Mouse (Mus musculus): Measurements from ENCODE around the gene Clta. TPM values are rescaled to one million over a fixed set of nuclear protein-coding genes. Genes with fewer than 3 reads are reported as not detected.

Gene Clta
- total RNA-seq, 2 experiments from 2014 or later = 83.0 to 91.0 TPM

DNA sequence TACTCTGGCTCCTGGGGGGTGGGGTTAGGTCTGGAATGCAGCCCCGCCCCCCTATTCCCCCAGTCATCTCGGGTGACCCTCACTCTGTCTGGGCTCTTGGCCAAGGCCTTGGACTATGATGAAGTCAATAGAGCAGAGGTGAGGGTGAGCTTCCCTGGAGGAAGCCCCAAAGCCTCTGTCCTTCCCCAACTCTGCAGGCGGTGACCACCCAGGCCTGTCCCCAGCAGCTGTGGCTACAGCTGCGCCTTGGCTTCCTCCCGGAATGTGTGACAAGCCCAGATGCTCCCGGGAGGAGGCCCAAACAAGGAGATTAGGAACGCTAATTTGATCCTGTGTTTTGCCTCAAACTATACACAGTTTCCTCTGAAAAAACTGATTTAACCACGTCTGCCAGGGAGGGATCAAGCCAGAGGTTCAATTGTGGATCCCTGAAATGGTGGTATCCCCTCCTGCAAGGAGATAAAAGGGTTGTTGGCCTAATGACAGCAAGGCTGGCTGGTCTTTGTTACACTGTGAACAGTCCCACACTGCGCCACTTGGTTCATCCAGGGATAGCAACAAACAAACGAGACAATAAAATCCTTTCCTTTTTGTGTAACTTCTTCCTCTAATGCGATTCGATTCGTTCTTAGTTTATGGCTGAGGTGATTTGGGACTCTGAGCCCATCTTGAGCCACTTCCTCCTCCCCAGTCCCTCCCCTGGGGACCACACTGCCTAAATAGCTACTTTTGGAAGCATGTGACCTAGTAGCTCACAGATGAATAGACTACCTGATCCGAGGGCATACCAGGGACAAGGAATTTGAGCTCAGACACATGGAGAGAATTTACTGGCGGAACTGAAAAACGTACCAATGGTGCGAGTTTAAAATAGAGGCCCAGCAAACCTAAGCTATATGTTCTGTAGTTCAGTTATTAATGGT lies 25.5 kb upstream of the Clta start:
- peak; percentile 64 to 73 for DNase-seq
- intact Hi-C loops (cut with DNase I) = loop anchor here (10.0 kb wide), 1 partner anchor 234 kb away; no protein-coding TSS in a partner anchor

DNA sequence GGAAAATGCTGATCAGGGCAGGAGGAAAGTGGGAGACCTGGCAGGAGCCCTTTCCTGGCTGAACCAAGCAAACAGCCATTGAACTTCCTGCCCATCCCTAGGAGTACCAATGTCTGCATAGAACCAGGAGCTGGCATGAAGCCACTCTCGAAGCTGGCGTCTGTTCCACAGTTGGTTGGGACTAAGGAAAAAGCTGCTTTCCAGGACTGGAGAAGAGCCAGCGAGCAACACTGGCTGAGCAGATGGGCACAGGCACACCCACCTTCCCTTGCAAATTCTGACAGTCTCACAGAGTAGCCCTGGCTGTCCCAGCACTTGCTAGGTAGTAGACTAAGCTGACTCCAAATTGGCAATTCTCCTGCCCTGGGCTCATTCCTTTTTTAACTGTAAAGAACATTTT lies 24.5 kb upstream of the Clta start:
- peak in 1 of 2 experiments; percentile 57 for DNase-seq
- intact Hi-C loops (cut with DNase I) = loop anchor here (5.0 to 10.0 kb wide), 2 partner anchors 32 to 235 kb away; no protein-coding TSS in a partner anchor

- intact Hi-C loops (cut with DNase I) = loop anchor here (5.0 kb wide), 1 partner anchor 33 kb away; no protein-coding TSS in a partner anchor
- DNase-seq = no peak
Measured at GRCm38 (mm10) chr4:43980236-43980635, 24.0 kb upstream of the Clta start.

GRCm38 (mm10) chr4:43980846-43981245 lies 23.4 kb upstream of the Clta start:
- intact Hi-C loops (cut with DNase I) = loop anchor here (5.0 kb wide), 1 partner anchor 34 kb away; no protein-coding TSS in a partner anchor
- DNase-seq = no peak

GRCm38 (mm10) chr4:43981251-43981650 lies 23.0 kb upstream of the Clta start:
- DNase-seq = no peak
- intact Hi-C loops (cut with DNase I) = loop anchor here (5.0 kb wide), 1 partner anchor 34 kb away; no protein-coding TSS in a partner anchor

GRCm38 (mm10) chr4:43982053-43982732 lies 22.1 kb upstream of the Clta start:
- peak; percentile 96 to 98 for DNase-seq
- intact Hi-C loops (cut with DNase I) = loop anchor here (1.0 to 5.0 kb wide), 3 partner anchors 35 to 76 kb away; no protein-coding TSS in a partner anchor

DNA sequence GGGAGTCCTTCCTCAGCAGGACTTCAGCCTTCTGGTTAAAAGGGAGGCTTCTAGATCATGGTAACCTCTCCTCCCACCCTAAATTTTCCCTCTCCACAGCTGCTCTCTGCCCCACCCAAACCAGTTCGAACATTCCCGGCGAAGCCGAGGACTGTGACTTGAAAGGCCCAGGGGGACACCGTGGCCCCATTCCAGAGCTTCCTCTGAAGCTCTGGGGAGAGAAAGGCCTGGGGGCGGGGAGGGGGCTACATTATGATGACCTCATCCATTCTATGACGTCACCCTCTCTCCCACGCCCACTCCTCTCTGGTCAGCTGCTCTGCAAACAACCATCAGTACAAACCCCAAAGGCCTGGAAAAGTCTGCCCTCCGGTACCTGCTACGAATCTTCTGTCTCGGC lies 21.1 kb upstream of the Clta start, which contains the start of gene Ccin:
Gene Ccin, plus strand, starts transcription at position 303 of the 400 bp plus-strand sequence.
- intact Hi-C loops (cut with DNase I) = loop anchor here (5.0 kb wide), 1 partner anchor 36 kb away; no protein-coding TSS in a partner anchor
- DNase-seq = no peak

DNA sequence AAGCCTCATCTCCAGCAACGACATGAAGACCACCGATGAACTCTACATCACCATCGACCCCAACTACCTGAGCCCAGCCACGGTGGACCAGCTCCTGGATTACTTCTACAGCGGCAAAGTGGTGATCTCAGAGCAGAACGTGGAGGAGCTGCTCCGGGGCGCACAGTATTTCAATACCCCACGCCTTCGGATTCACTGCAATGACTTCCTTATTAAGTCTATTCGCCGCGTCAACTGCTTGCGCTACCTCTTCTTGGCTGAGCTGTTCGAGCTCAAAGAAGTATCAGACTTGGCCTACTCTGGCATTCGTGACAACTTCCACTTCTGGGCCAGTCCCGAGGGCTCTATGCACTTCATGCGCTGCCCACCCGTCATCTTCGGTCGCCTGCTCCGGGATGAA lies 20.5 kb upstream of the Clta start:
- intact Hi-C loops (cut with DNase I) = loop anchor here (5.0 kb wide), 1 partner anchor 36 kb away; no protein-coding TSS in a partner anchor

DNA sequence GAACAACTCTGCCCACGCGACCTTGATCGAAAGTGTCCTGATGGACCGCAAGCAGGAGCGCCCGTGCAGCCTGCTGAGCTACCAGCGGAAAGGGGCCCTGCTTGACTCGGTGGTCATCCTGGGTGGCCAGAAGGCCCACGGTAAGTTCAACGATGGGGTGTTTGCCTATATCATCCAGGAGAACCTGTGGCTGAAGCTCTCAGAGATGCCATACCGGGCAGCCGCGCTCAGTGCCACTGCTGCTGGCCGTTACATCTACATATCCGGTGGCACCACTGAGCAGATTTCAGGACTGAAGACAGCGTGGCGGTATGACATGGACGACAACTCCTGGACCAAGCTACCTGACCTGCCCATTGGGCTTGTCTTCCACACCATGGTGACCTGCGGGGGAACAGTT lies 19.9 kb upstream of the Clta start:
- intact Hi-C loops (cut with DNase I) = loop anchor here (5.0 kb wide), 1 partner anchor 37 kb away; no protein-coding TSS in a partner anchor
- DNase-seq = no peak

More for the DNA sequence above, 20.5 kb upstream of the Clta start:
- DNase-seq = no peak

DNA sequence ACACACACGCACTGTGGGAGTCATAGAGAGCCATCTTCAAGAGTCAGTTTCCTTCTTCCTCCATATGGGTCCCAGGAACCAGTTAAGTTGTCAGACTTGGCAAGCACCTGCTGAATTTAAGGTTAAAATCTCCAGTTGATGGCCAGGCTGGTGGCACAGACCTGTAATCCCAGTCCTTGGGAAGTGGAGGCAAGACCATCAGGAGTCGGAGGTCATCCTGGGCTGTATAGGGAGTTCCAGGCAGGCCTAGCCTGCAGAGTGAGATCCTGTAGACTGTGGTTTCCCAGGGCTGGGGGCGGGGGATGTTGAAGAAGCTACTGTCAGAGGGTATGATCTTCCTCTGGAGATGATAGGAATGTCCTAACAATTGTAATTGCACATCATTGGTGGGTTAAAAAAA lies 15.3 kb upstream of the Clta start:
- intact Hi-C loops (cut with DNase I) = no loop called here
- DNase-seq = no peak

GRCm38 (mm10) chr4:43993072-43993471 lies 11.2 kb upstream of the Clta start:
- intact Hi-C loops (cut with DNase I) = no loop called here
- DNase-seq = no peak

DNA sequence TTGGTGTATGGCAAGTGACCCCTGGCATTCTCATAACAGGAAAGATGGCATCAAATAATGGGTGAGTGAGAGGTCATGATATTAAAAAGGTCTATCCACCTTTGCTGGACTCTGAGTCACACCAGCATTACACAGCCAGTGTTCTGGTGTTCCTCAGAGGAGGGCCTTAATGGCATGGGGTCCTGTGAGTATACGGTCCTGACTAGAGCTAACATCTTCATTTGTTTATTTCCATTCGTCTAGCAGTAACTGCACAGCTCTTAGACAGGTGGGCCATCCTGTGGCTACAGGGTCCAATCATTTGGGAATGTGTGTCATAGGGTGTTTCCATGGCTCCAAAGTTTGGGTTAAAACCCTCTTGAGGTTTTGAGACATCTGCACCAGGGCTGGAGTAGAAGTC lies 9.9 kb upstream of the Clta start:
- DNase-seq = no peak
- intact Hi-C loops (cut with DNase I) = no loop called here

GRCm38 (mm10) chr4:44003622-44004021 lies 630 bp upstream of the Clta start:
- intact Hi-C loops (cut with DNase I) = no loop called here
- no peak for DNase-seq

- no peak for DNase-seq
- intact Hi-C loops (cut with DNase I) = no loop called here
Measured at GRCm38 (mm10) chr4:44004623-44005409, 564 bp downstream of the Clta start.

GRCm38 (mm10) chr4:44010176-44010575 lies 5.9 kb downstream of the Clta start:
- DNase-seq = no peak
- intact Hi-C loops (cut with DNase I) = no loop called here

DNA sequence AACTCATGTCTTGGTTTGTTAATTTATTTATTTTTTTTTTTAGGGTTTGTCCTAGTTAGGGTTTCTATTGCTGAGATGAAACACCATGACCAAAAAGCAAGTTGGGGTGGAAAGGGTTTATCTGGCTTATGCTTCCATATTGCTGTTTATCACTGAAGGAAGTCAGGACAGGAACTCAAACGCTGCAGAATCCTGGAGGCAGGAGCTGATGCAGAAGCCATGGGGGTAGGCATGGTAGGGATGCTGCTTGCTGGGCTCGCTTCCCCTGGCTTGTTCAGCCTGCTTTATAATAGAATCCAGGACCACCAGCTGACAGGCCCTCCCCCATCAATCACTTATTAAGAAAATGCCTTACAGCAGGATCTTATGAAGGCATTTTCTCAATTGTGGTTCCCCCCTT lies 6.6 kb downstream of the Clta start:
- no peak for DNase-seq
- intact Hi-C loops (cut with DNase I) = no loop called here

GRCm38 (mm10) chr4:44011799-44012198 lies 7.5 kb downstream of the Clta start:
- intact Hi-C loops (cut with DNase I) = no loop called here
- no peak for DNase-seq

DNA sequence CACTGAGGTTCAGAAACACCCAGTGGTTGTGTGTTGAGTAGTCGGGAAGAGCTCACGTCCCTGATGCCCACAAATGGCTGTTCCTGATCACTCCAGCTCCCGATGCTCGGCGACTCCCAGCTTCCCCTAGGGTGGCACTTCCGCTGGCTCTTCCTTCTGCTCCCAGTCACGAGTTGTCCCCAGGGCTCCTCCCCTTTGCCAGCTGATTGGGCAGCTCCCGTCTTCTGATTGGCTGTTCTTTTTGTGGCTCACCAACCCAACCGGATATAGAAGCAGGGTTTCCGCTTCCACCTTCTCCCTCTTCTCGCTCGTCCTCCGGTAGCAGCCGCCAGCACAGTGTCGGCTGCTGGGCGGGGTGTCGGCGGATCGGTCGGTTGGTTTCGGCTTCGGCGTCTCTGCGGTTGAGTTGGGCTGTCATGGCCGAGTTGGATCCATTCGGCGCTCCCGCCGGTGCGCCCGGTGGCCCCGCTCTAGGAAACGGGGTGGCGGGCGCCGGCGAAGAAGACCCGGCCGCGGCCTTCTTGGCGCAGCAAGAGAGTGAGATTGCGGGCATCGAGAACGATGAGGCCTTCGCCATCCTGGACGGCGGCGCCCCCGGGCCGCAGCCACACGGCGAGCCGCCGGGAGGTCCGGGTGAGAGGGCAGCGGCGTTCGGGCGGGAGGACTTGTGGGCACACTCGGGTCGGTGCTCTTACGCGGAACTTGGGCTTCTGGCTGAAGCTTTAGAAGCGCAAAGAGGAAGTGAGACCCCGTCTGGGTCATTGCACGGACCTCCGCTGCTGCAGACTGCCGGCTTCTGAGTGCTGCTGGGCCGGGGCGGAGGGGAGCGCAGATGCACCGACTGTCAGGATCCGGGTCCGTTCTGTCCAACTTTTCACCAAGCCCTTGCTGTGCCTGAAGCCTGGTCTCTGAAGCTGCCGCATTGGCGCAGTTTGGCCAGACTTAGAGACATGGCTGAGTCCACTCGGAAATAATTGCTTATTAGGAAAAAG lies 8.4 kb downstream of the Clta start:
- DNase-seq = peak; percentile 88 to 90
- intact Hi-C loops (cut with DNase I) = no loop called here
